Mouse (Mus musculus) heart, embryonic 16.5 days (tissue): Measurements from ENCODE around the gene Neto2. TPM values are rescaled to one million over a fixed set of nuclear protein-coding genes. Genes with fewer than 3 reads are reported as not detected.

ENCODE experiments used
- ATAC-seq: fragments of 200-750 bp; cut with Nextera tagmentation; replicated peaks from 2 replicates; pipeline ENCODE4 v1.8.0; 2017; ENCODE audit warnings: moderate number of reproducible peaks; ENCODE audit not compliant: insufficient read depth, low FRiP score; ENCODE audit errors: extremely low read depth
- H3K27ac ChIP-seq: fragments of 300-500 bp; sonication (generic); 2 replicates; pipeline ENCODE4 v1.5.1; 2014; ENCODE audit warnings: mild to moderate bottlenecking, low read length, control low read depth, moderate library complexity
- H3K27me3 ChIP-seq: fragments of 300-500 bp; sonication (generic); 2 replicates; pipeline ENCODE4 v1.6.1; 2014; ENCODE audit warnings: low read length, mixed read lengths; ENCODE audit not compliant: control insufficient read depth, insufficient read depth
- H3K36me3 ChIP-seq: fragments of 300-500 bp; sonication (generic); 2 replicates; pipeline ENCODE4 v1.6.1; 2014; ENCODE audit not compliant: control insufficient read depth, insufficient read depth
- H3K4me1 ChIP-seq: fragments of 300-500 bp; sonication (generic); 2 replicates; pipeline ENCODE4 v1.6.1; 2014; ENCODE audit warnings: low read length, mixed read lengths; ENCODE audit not compliant: control insufficient read depth, insufficient read depth
- H3K4me2 ChIP-seq: fragments of 300-500 bp; sonication (generic); 2 replicates; pipeline ENCODE4 v1.6.1; 2014; ENCODE audit warnings: low read depth, mild to moderate bottlenecking, control low read depth, low read length
- H3K4me3 ChIP-seq: fragments of 300-500 bp; sonication (generic); 2 replicates; pipeline ENCODE4 v1.5.1; 2014; ENCODE audit warnings: mild to moderate bottlenecking, control low read depth, low read length
- H3K9ac ChIP-seq: fragments of 300-500 bp; sonication (generic); 2 replicates; pipeline ENCODE4 v1.6.1; 2014; ENCODE audit warnings: low read length, control low read depth
- H3K9me3 ChIP-seq: fragments of 300-500 bp; sonication (generic); replicated peaks from 2 replicates; pipeline ENCODE4 v1.6.1; 2016; ENCODE audit warnings: low read length; ENCODE audit not compliant: control insufficient read depth
- WGBS: fragments of 180-500 bp; shearing (Covaris S2); extraction: QIAGEN DNeasy Blood & Tissue Kit; methylation state at CpG from one replicate; pipeline ENCODE4 v1.1.7; 2014; 5-methylcytosine and 5-hydroxymethylcytosine counted together
- polyA plus RNA-seq: library from polyadenylated mRNA; unstranded; fragments of >200 nt; fragmentation: Nextera tagmentation; extraction: Ambion mirVana; gene quantifications from 2 replicates; pipeline ENCODE4 v1.2.1, GENCODE M21; 2015

Gene Neto2
- 3.3 and 3.5 TPM in 2 replicates for polyA plus RNA-seq

DNA sequence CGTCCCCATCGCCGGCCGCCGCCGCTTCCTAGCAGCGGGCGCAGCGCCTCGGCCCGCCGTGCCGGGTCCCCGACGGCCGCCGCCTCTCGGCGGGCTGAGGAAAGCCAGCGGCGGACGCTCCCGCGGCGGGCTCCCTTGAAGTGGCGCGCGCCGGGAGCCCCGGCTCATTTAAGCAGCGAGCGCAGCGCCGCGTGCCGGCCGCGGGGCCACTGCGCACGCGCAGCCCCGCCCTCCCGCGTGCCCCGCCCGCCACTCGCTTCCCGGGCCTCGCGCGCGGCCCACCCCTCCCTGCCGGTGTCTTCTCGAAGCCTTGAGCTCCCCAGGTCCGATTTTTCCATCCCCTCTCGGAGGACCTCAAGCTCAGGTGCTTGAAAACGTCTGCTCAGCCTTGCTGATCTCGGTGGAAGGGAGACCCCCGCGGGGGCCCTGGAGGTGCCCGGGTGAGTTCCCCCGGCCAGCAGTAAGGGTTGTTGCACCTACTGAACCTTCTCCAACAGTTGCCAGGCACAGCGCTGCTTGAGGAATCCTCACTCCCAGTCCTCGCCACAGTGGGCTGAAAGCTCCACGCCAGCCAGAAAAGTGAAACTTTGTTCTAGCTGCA, at the start of gene Neto2:
Gene Neto2 (minus strand): TSS at position 174 of the 601 bp plus-strand sequence.
- H3K27ac ChIP-seq = peak within 1 kb of the TSS; percentile 35
- H3K27me3 ChIP-seq = peaks cover 15% of the 10 kb centered on the region
- peak; percentile 88 for ATAC-seq
- H3K9ac ChIP-seq = peak within 1 kb of the TSS; percentile 83
- H3K9me3 ChIP-seq = no peaks in the 10 kb centered on the region
- H3K4me2 ChIP-seq = peak within 1 kb of the TSS; percentile 100
- peak within 1 kb of the TSS; percentile 78 for H3K4me3 ChIP-seq
- H3K36me3 ChIP-seq = no peaks in the 10 kb centered on the region
- WGBS = 4% methylated on average over 59 of the region's 65 CpGs
- H3K4me1 ChIP-seq = peaks cover 2% of the 10 kb centered on the region; the same call in 1 of the 2 replicates

DNA sequence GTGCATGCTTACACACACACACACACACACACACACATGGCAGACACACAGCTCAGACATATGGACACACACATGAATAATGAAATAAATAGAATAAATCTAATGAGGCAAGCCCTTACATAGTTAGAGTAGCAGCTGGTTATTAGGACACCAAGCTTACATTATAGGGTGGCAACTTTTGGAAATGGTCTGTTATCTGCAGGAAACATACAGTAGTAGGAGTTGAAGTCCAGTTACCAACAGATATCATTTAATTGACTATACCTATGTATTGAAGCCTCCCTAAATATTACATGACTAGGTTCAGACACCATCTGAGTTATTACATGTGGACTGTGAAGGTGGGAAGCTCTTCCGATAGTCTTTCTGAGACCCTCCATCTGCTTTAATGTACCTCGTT, 44.3 kb upstream of the Neto2 start:
- Histone ChIP-seq H3K27me3 (no peaks in the 10 kb centered on the region), H3K4me1 (no peaks in the 10 kb centered on the region), H3K9me3 (no peaks in the 10 kb centered on the region), H3K4me2 (no peak overlapping the region), H3K9ac (no peak overlapping the region), H3K4me3 (no peak overlapping the region), H3K36me3 (no peaks in the 10 kb centered on the region), H3K27ac (no peak overlapping the region)
- ATAC-seq = no peak
- 94% methylated on average over 2 of the region's 2 CpGs for WGBS

DNA sequence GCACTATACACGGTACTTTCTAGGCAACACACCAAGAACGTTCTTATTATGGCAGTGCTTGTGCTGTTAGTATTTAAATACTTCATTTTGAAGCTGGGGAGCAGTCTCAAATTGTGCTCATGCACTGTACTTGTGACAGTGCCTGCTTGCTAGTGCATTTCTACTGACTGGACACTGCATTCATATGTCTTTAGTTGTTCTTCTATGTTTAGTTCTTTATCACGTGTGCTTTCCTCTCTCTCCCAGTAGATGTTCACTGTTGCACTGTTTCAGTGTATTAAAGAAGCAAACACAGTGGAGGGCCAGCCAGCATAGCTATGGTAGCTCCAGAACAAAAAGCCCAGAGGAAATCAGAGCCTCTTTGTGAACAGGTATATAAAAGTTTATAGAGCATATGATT, 29.8 kb upstream of the Neto2 start:
- peaks cover 8% of the 10 kb centered on the region for H3K36me3 ChIP-seq
- H3K4me3 ChIP-seq = no peak overlapping the region
- peak overlapping the region; percentile 71 for H3K27ac ChIP-seq
- no peaks in the 10 kb centered on the region for H3K27me3 ChIP-seq
- no peak overlapping the region for H3K4me2 ChIP-seq
- no peak overlapping the region for H3K9ac ChIP-seq
- no peaks in the 10 kb centered on the region for H3K9me3 ChIP-seq
- 46% methylated on average over 3 of the region's 3 CpGs for WGBS
- peak; percentile 79; the same call in 1 of the 2 replicates for ATAC-seq
- peaks cover 4% of the 10 kb centered on the region; the same call in 1 of the 2 replicates for H3K4me1 ChIP-seq

DNA sequence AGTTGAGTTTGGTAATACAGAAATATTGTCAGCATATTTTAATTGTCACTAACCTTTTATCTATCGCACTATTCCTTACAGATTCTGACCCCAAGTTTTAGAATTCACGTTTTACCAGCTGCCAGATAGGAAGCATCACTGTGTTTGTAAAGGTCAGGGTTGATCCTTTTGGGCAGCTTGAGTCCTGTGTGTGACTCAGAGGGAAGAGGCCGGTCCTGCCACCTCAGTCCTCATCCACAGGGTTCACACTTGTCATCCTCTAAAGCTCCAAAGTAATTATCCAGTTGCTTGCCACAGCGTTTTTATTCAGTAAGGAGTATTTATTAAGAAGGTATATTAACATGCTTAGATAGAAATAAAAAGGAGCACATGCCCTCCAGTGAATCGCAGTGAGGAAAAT, 16.5 kb upstream of the Neto2 start:
- ATAC-seq = no peak
- no peaks in the 10 kb centered on the region for H3K9me3 ChIP-seq
- H3K27me3 ChIP-seq = no peaks in the 10 kb centered on the region
- 0 out of 2 replicates have a peak, but pooled peaks cover 4% of the 10 kb centered on the region for H3K36me3 ChIP-seq
- H3K4me2 ChIP-seq = no peak overlapping the region
- H3K4me3 ChIP-seq = no peak overlapping the region
- 81% methylated on average over 5 of the region's 5 CpGs for WGBS
- H3K4me1 ChIP-seq = peaks cover 5% of the 10 kb centered on the region
- no peak overlapping the region for H3K9ac ChIP-seq
- no peak overlapping the region for H3K27ac ChIP-seq

DNA sequence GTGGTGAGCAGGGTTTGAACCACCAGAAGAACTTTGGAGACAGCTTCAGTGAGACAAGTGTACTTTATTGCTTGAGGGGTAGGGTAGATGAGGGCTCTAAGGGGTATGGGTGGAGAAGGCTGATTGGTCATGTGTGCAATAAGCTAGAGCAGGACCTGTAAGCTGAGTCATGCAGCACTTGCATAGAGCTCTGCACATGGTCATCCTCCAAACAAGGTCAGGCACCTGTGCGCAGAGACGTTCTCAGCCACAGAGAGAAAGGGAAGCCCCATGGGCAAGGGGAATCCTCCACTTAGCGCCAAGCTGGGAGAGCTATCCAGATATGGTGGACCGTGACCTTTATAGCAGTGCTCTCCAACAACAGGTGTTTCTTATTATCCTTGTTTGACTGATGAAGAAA, 16.0 kb upstream of the Neto2 start:
- 0 out of 2 replicates have a peak, but pooled peaks cover 4% of the 10 kb centered on the region for H3K36me3 ChIP-seq
- no peak for ATAC-seq
- WGBS = 78% methylated on average over 4 of the region's 4 CpGs
- no peak overlapping the region for H3K4me2 ChIP-seq
- no peaks in the 10 kb centered on the region for H3K9me3 ChIP-seq
- H3K27ac ChIP-seq = no peak overlapping the region
- H3K4me1 ChIP-seq = peaks cover 5% of the 10 kb centered on the region
- H3K4me3 ChIP-seq = no peak overlapping the region
- no peaks in the 10 kb centered on the region for H3K27me3 ChIP-seq
- H3K9ac ChIP-seq = no peak overlapping the region

DNA sequence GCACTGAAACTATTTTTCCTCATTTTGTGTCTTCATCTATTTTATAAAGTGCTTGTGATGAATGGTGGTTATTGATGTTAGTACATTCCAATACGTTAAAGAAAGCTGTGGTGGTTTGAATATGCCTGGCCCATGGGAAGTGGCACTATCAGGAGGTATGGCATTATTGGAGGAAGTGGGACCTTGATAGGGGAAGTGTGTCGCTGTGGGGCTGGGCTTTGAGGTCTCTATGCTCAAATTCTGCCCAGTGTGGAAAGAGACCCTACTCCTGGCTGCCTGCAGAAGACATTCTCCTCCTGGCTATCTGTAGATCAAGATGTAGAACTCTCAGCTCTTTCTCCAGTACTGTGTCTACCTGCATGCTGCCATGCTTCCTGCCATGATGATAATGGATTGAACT, 6.3 kb upstream of the Neto2 start:
- no peak overlapping the region for H3K4me3 ChIP-seq
- no peak for ATAC-seq
- H3K4me2 ChIP-seq = no peak overlapping the region
- peaks cover 8% of the 10 kb centered on the region for H3K27me3 ChIP-seq
- H3K9ac ChIP-seq = no peak overlapping the region
- no peaks in the 10 kb centered on the region for H3K9me3 ChIP-seq
- no peak overlapping the region for H3K27ac ChIP-seq
- H3K36me3 ChIP-seq = no peaks in the 10 kb centered on the region
- no peaks in the 10 kb centered on the region for H3K4me1 ChIP-seq
- WGBS = 75% methylated on average over 2 of the region's 2 CpGs

DNA sequence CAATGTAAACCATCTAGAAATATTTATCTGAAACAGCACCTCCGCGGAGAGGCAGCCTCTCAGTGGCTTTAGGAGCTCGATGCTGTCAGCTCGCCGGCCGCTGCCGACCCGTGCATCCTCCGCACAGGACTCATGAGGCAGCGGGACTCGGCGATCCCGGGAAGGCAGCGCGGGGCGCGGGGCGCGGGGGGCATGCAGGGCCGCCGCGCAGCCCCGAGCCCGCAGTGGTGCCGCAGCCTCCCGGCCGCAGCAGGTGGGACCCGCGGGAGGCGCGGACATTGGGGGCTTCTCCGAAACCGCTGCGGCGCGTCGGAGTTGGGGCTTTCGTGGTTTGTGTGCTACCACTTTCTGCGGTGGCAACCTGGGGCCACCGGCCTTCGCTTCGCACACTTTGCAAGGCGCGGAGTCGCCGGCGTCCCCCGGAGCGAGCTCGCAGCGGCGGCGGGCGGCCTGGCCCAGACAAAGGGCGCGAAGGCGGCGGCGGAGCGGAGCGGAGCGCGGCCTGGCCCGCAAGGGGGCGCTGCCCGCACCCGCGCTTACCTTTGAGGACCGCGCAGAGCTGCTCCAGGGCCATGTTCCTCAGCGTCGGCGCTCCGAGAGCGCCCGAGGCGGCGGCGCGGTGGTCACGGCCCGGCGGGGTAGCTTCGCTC, 498 bp downstream of the Neto2 start:
- peak overlapping the region; percentile 100 for H3K4me2 ChIP-seq
- peak overlapping the region; percentile 35 for H3K27ac ChIP-seq
- peaks cover 15% of the 10 kb centered on the region for H3K27me3 ChIP-seq
- H3K9me3 ChIP-seq = no peaks in the 10 kb centered on the region
- WGBS = under 1% methylated on average over 81 of the region's 84 CpGs
- peak overlapping the region; percentile 78 for H3K4me3 ChIP-seq
- H3K4me1 ChIP-seq = peaks cover 2% of the 10 kb centered on the region; the same call in 1 of the 2 replicates
- H3K9ac ChIP-seq = peak overlapping the region; percentile 83
- peak; percentile 94 for ATAC-seq
- H3K36me3 ChIP-seq = no peaks in the 10 kb centered on the region

DNA sequence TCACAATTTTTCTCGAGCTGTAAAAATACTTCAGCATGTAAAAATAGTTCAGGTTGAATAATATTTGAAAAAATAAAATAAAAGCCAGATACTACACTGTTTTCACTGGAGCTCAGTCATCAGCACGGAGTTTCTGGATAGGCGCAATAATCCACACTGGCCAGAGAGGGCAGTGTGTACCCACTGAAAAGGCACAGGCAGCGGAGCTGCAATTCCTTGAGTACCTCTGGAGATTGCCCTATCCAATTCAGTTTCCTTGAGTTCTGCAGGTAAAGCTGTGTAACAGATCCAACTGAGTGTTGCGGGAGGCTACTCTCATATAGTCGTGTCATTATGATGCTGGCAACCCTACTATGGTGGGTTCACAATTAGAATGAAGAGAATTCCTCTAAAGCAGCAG, 1.7 kb downstream of the Neto2 start:
- no peak for ATAC-seq
- no peak overlapping the region for H3K27ac ChIP-seq
- H3K4me2 ChIP-seq = peak overlapping the region; percentile 36; the same call in 1 of the 2 replicates
- no peaks in the 10 kb centered on the region for H3K9me3 ChIP-seq
- 4% methylated on average over 6 of the region's 6 CpGs for WGBS
- peaks cover 2% of the 10 kb centered on the region; the same call in 1 of the 2 replicates for H3K4me1 ChIP-seq
- H3K4me3 ChIP-seq = no peak overlapping the region
- H3K36me3 ChIP-seq = no peaks in the 10 kb centered on the region
- peaks cover 15% of the 10 kb centered on the region for H3K27me3 ChIP-seq
- no peak overlapping the region for H3K9ac ChIP-seq

DNA sequence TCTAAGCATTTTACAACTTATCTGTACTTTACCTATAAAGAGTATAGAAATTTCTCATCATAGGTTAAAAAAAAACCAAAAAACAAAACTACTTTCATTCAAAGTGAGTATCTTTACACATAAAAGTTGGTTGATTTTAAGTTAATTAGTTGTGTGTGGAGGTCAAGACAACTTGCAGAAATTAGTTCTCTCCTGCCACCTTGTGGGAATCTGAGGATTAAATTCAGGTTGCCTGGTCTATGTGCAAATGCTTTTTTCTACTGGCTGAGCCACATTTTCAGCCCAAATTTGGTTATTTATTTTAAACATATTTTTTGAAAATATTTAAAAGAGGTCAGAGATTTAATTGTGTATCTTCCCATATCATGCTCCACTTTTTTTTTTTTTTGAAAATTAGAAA, 35.6 kb downstream of the Neto2 start:
- no peak overlapping the region for H3K9ac ChIP-seq
- H3K4me3 ChIP-seq = no peak overlapping the region
- no peaks in the 10 kb centered on the region for H3K36me3 ChIP-seq
- no peaks in the 10 kb centered on the region for H3K9me3 ChIP-seq
- H3K4me1 ChIP-seq = no peaks in the 10 kb centered on the region
- no peak overlapping the region for H3K27ac ChIP-seq
- no peak overlapping the region for H3K4me2 ChIP-seq
- no peak for ATAC-seq
- H3K27me3 ChIP-seq = no peaks in the 10 kb centered on the region
